Comparison of ENCODE assay signal across 8 mouse cellular contexts in the genomic region with DNA sequence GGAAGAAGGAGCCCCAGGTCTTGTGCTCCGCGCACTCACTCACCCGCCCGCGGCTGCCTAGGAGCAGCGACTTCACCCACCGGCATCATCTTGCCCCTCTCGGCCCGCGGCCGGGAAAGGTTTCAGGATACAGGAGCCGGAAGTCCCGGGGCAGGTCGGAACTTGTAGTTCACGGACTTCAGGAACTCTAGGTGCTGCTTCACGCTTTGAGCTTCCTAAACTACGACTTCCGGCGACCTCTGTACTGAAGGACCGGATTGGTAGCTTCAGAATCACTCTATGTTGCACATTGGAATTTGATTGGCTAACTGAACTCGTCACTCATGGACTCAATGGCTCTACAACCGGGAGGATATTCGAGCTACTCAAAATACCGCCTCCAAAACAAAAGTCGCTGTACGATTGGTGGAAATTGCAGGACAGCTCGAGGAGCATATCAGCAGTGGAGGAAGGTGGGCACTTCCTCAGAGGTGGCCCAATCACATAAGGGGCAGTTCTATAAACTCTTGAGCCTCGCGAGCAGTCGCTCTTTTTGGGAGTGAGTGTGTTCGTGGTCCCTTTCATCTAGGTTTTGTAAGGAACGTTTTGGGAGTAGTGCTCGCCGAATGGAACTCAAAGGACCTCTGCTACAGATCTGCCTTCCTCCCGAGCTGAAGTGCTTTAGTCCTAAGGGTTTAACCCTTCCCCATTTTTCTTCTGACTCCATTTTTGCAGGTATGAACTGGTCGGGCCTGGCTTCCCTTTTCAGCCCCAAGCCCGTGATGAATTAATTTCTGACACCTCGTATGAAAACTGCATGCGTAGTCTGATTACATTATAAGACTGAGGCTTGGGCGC. TPM values are rescaled to one million over a fixed set of nuclear protein-coding genes. Genes with fewer than 3 reads are reported as not detected.
DNase-seq lines count a peak whose midpoint lies in the region; ATAC-seq lines count a peak whose summit lies in the region.

A gene (minus strand): TSS at position 216 of the 837 bp plus-strand sequence.

- no peaks in the 10 kb centered on the region for H3K27me3 ChIP-seq in lung, embryonic 16.5 days (ENCODE audit: control insufficient read depth, insufficient read depth, low read depth, low read length)

- H3K36me3 ChIP-seq in lung, embryonic 16.5 days (ENCODE audit: control insufficient read depth, insufficient read depth, low read length), result peaks cover 10% of the 10 kb centered on the region

- peaks cover 37% of the 10 kb centered on the region for H3K4me1 ChIP-seq in lung, embryonic 16.5 days (replicated peaks; ENCODE audit: control insufficient read depth, insufficient read depth, low read length)

- peak; percentile 94 to 96 for ATAC-seq in hematopoietic stem cell, adult 5-6 weeks (replicated peaks in 1 of 2; ENCODE audit: insufficient read depth in 1 of 2, low FRiP score in 2 of 2, low TSS enrichment in 1 of 2, low read depth in 1 of 2, poor library complexity in 2 of 2, severe bottlenecking in 2 of 2)
- peak; percentile 98 for ATAC-seq in lung, embryonic 16.5 days (ENCODE audit: low read depth)

- peak within 1 kb of the TSS; percentile 79 for H3K4me3 ChIP-seq in lung, embryonic 16.5 days (ENCODE audit: low read length)

- H3K27ac ChIP-seq in lung, embryonic 16.5 days (ENCODE audit: low read length), result peak within 1 kb of the TSS; percentile 87

- H3K4me2 ChIP-seq in lung, embryonic 16.5 days (ENCODE audit: low read depth, low read length), result peak within 1 kb of the TSS; percentile 90

- peak within 1 kb of the TSS; percentile 85 for H3K9ac ChIP-seq in lung, embryonic 16.5 days (ENCODE audit: low read length)

- H3K9me3 ChIP-seq in lung, embryonic 16.5 days (ENCODE audit: control insufficient read depth, low read length), result no peaks in the 10 kb centered on the region

- peak; percentile 100 for DNase-seq in MEL-GATA-1-ER (ENCODE audit: extremely low read depth, low read depth)
- DNase-seq in cerebellum, adult 8-10 months, result peak; percentile 89
- peak; percentile 100 for DNase-seq in forelimb bud, embryonic 11.5 days (ENCODE audit: low read depth, low spot score)
- peak; percentile 99 for DNase-seq in layer of hippocampus, adult 9-10 months (ENCODE audit: low spot score)
- peak; percentile 54 for DNase-seq in ovary, postnatal 10 days (ENCODE audit: low spot score)
- peak; percentile 89 to 93 for DNase-seq in thymus, postnatal 10 days (ENCODE audit: low spot score in 2 of 2)

- whole genome bisulfite sequencing in lung, embryonic 16.5 days, result under 1% methylated on average over 40 of the region's 40 CpGs

RNA-seq across cellular contexts. Expression of the gene that starts here (rescaled TPM):
- 72.9 and 85.6 TPM in 2 replicates for total RNA-seq in hematopoietic stem cell, adult 5-6 weeks (2017)
- polyA plus RNA-seq in lung, embryonic 16.5 days (2015; fragmentation: Nextera tagmentation; extraction: Ambion mirVana), result 90.9 and 93.5 TPM in 2 replicates

Comparison
In these comparisons a context has a peak if more than half of its experiments do, and no peak if none do; other contexts are left out.
1. Peak in every context shown above with its lines: DNase-seq, ATAC-seq, H3K4me3 ChIP-seq and H3K27ac ChIP-seq.